Mouse (Mus musculus): ENCODE results near the gene Dapk1.
"Not testable (repeated sequence)": the region's sequence is repeated elsewhere in the genome, so short reads cannot be mapped to it uniquely, and the experiment has no call there.

GRCm38 (mm10) chr13:60610971-60611370 lies 9.2 kb downstream of the Dapk1 start:
- TF ChIP-seq POLR2A (IDR thresholded peaks at IDR 0.05; ENCODE audit: insufficient read length, low read depth); POLR2AphosphoS2 (IDR thresholded peaks at IDR 0.05; ENCODE audit: insufficient read length, low read depth); USF1 (IDR thresholded peaks at IDR 0.05; ENCODE audit: low read depth); TCF12 (IDR thresholded peaks at IDR 0.05; ENCODE audit: insufficient read depth, poor library complexity, severe bottlenecking); MAX (IDR thresholded peaks at IDR 0.05; ENCODE audit: low read depth); MYOD1 (IDR thresholded peaks at IDR 0.05; ENCODE audit: control insufficient read depth in 1 of 3, insufficient read length in 2 of 3, low read depth in 2 of 3); REST (IDR thresholded peaks at IDR 0.05; ENCODE audit: insufficient read depth, insufficient read length); CEBPB (IDR thresholded peaks at IDR 0.05; ENCODE audit: insufficient read depth, poor library complexity, severe bottlenecking); E2F4 (IDR thresholded peaks at IDR 0.05; ENCODE audit: insufficient read depth); TCF3 (IDR thresholded peaks at IDR 0.05; ENCODE audit: insufficient read length, low read depth); MYOG (IDR thresholded peaks at IDR 0.05; ENCODE audit: control insufficient read depth in 1 of 3, insufficient read depth in 1 of 3, insufficient read length in 2 of 3, low read depth in 2 of 3); SRF (IDR thresholded peaks at IDR 0.05; ENCODE audit: control insufficient read depth, insufficient read length, low read depth): not testable (repeated sequence)
